Mouse (Mus musculus): ENCODE data around the gene Rsbn1l. TPM values are rescaled to one million over a fixed set of nuclear protein-coding genes. Genes with fewer than 3 reads are reported as not detected.

Gene Rsbn1l
- total and polyA plus RNA-seq, 3 experiments, result 8.1 to 20.2 (median 17.0) TPM

- Histone ChIP-seq H3K9ac (ENCODE audit: insufficient read depth, low read depth) (no peak overlapping the region), H3K4me2 (ENCODE audit: insufficient read depth, low read depth, poor library complexity, severe bottlenecking) (no peak overlapping the region; the same call in 1 of the 2 replicates), H3K27me3 (replicated peaks) (no peaks in the 10 kb centered on the region), H3K4me1 (ENCODE audit: control insufficient read depth in 1 of 2, insufficient read depth in 2 of 2) (peaks cover 24 to 66% of the 10 kb centered on the region in 2 experiments), H3K79me2 (replicated peaks; ENCODE audit: control insufficient read depth, extremely low read depth, insufficient read depth, poor library complexity, severe bottlenecking) (peaks cover 90% of the 10 kb centered on the region), H3K4me3 (replicated peaks in 1 of 3; ENCODE audit: low read depth in 2 of 3, low read length in 2 of 3, poor library complexity in 1 of 3) (peak overlapping the region in 1 of 3 experiments; percentile 15), H3K9me3 (replicated peaks; ENCODE audit: low read length) (no peaks in the 10 kb centered on the region), H3K36me3 (replicated peaks in 1 of 2; ENCODE audit: control insufficient read depth in 1 of 2, insufficient read depth in 1 of 2, low read length in 1 of 2) (peaks cover 0 to 17% of the 10 kb centered on the region in 2 experiments), H3K27ac (ENCODE audit: insufficient read depth, low read depth) (peak overlapping the region; percentile 65)
- TF ChIP-seq CTCF (conservative IDR thresholded peaks at IDR 0.05 in 1 of 2, IDR thresholded peaks at IDR 0.05 in 1 of 2; ENCODE audit: low read depth in 2 of 2, low read length in 2 of 2) (0 out of 4 replicates have a peak, but pooled peaks of 1 of the 2 experiments have one; percentile 12), ELF1 (IDR thresholded peaks at IDR 0.05; ENCODE audit: low read depth, low read length) (peak; percentile 46), ZMIZ1 (IDR thresholded peaks at IDR 0.05; ENCODE audit: low read depth, low read length) (no peak), ETS1 (conservative IDR thresholded peaks at IDR 0.05; ENCODE audit: low read depth, low read length) (peak; percentile 29; the same call in 1 of the 2 replicates), PAX5 (IDR thresholded peaks at IDR 0.05; ENCODE audit: low read length) (no peak), POLR2AphosphoS2 (IDR thresholded peaks at IDR 0.05; ENCODE audit: low read depth, low read length) (no peak), RCOR1 (conservative IDR thresholded peaks at IDR 0.05; ENCODE audit: low read depth, low read length) (no peak), GABPA (IDR thresholded peaks at IDR 0.05; ENCODE audit: insufficient replicate concordance, low read depth, low read length) (no peak), MAFK (IDR thresholded peaks at IDR 0.05; ENCODE audit: insufficient replicate concordance, low read length) (no peak), SIN3A (IDR thresholded peaks at IDR 0.05; ENCODE audit: low read length) (no peak), TBP (conservative IDR thresholded peaks at IDR 0.05; ENCODE audit: low read depth, low read length) (no peak), JUND (conservative IDR thresholded peaks at IDR 0.05; ENCODE audit: low read depth, low read length) (no peak), JUN (IDR thresholded peaks at IDR 0.05; ENCODE audit: insufficient read depth, low read depth, low read length) (no peak), HCFC1 (IDR thresholded peaks at IDR 0.05; ENCODE audit: low read depth, low read length) (peak; percentile 24; the same call in 1 of the 2 replicates), MXI1 (IDR thresholded peaks at IDR 0.05; ENCODE audit: low read depth, low read length) (no peak), SMC3 (IDR thresholded peaks at IDR 0.05; ENCODE audit: low read depth, low read length) (no peak), EP300 (IDR thresholded peaks at IDR 0.05; ENCODE audit: low read length) (peak; percentile 53; the same call in 1 of the 2 replicates), E2F4 (IDR thresholded peaks at IDR 0.05; ENCODE audit: insufficient replicate concordance, low read depth, low read length) (no peak), BHLHE40 (IDR thresholded peaks at IDR 0.05; ENCODE audit: low read depth, low read length) (peak; percentile 87), UBTF (IDR thresholded peaks at IDR 0.05; ENCODE audit: low read depth, low read length) (no peak), ZKSCAN1 (IDR thresholded peaks at IDR 0.05; ENCODE audit: borderline replicate concordance, low read depth, low read length) (no peak), IRF4 (IDR thresholded peaks at IDR 0.05; ENCODE audit: low read depth, low read length) (0 out of 2 replicates have a peak, but pooled peaks have one; percentile 8), RAD21 (IDR thresholded peaks at IDR 0.05; ENCODE audit: low read depth, low read length) (no peak; the same call in 1 of the 2 replicates), MEF2A (IDR thresholded peaks at IDR 0.05; ENCODE audit: borderline replicate concordance, low read depth, low read length) (no peak), MAX (IDR thresholded peaks at IDR 0.05; ENCODE audit: low read length) (peak; percentile 89), MAZ (IDR thresholded peaks at IDR 0.05; ENCODE audit: low read depth, low read length) (no peak), KAT2A (IDR thresholded peaks at IDR 0.05; ENCODE audit: insufficient replicate concordance, low read length) (no peak), NELFE (IDR thresholded peaks at IDR 0.05; ENCODE audit: low read depth, low read length) (0 out of 2 replicates have a peak, but pooled peaks have one; percentile 26), ZC3H11A (IDR thresholded peaks at IDR 0.05; ENCODE audit: low read depth, low read length) (no peak), TCF12 (IDR thresholded peaks at IDR 0.05; ENCODE audit: low read depth, low read length) (0 out of 2 replicates have a peak, but pooled peaks have one; percentile 42), MYC (IDR thresholded peaks at IDR 0.05; ENCODE audit: low read depth, low read length) (peak; percentile 82; the same call in 1 of the 2 replicates), NRF1 (IDR thresholded peaks at IDR 0.05; ENCODE audit: low read depth, low read length) (no peak), ZNF384 (IDR thresholded peaks at IDR 0.05; ENCODE audit: low read depth, low read length) (no peak), USF2 (conservative IDR thresholded peaks at IDR 0.05; ENCODE audit: low read depth, low read length) (no peak), CHD2 (IDR thresholded peaks at IDR 0.05; ENCODE audit: low read length) (no peak), CHD1 (IDR thresholded peaks at IDR 0.05; ENCODE audit: low read depth, low read length) (no peak)
- peak; percentile 78 for DNase-seq (ENCODE audit: extremely low read depth)
- dilution Hi-C loops (cut with MboI; ENCODE audit: extremely low pct_ligation_motif_present, extremely low pct_unique_long_range_greater_than_20kb, low sequenced_read_pairs) (no loop called here), in situ Hi-C loops (cut with MboI; ENCODE audit: low pct_ligation_motif_present, low pct_unique_long_range_greater_than_20kb, low sequenced_read_pairs) (no loop called here)
Observed at GRCm38 (mm10) chr5:20941205-20941604, 15.0 kb downstream of the Rsbn1l start.

All from CH12.LX (cell line).